Mouse (Mus musculus) heart, embryonic 16.5 days (tissue): ENCODE measurements around the gene Clps. TPM values are rescaled to one million over a fixed set of nuclear protein-coding genes. Genes with fewer than 3 reads are reported as not detected.
A peak's percentile ranks its signal among the peaks of the same experiment; 100 is the strongest.

Experiments
- ATAC-seq: fragments of 200-750 bp; cut with Nextera tagmentation; replicated peaks from 2 replicates; pipeline ENCODE4 v1.8.0; 2017; ENCODE audit warnings: moderate number of reproducible peaks; ENCODE audit not compliant: insufficient read depth, low FRiP score; ENCODE audit errors: extremely low read depth
- H3K27ac ChIP-seq: fragments of 300-500 bp; sonication (generic); 2 replicates; pipeline ENCODE4 v1.5.1; 2014; ENCODE audit warnings: mild to moderate bottlenecking, low read length, control low read depth, moderate library complexity
- H3K27me3 ChIP-seq: fragments of 300-500 bp; sonication (generic); 2 replicates; pipeline ENCODE4 v1.6.1; 2014; ENCODE audit warnings: low read length, mixed read lengths; ENCODE audit not compliant: control insufficient read depth, insufficient read depth
- H3K36me3 ChIP-seq: fragments of 300-500 bp; sonication (generic); 2 replicates; pipeline ENCODE4 v1.6.1; 2014; ENCODE audit not compliant: control insufficient read depth, insufficient read depth
- H3K4me1 ChIP-seq: fragments of 300-500 bp; sonication (generic); 2 replicates; pipeline ENCODE4 v1.6.1; 2014; ENCODE audit warnings: low read length, mixed read lengths; ENCODE audit not compliant: control insufficient read depth, insufficient read depth
- H3K4me2 ChIP-seq: fragments of 300-500 bp; sonication (generic); 2 replicates; pipeline ENCODE4 v1.6.1; 2014; ENCODE audit warnings: low read depth, mild to moderate bottlenecking, control low read depth, low read length
- H3K4me3 ChIP-seq: fragments of 300-500 bp; sonication (generic); 2 replicates; pipeline ENCODE4 v1.5.1; 2014; ENCODE audit warnings: mild to moderate bottlenecking, control low read depth, low read length
- H3K9ac ChIP-seq: fragments of 300-500 bp; sonication (generic); 2 replicates; pipeline ENCODE4 v1.6.1; 2014; ENCODE audit warnings: low read length, control low read depth
- H3K9me3 ChIP-seq: fragments of 300-500 bp; sonication (generic); replicated peaks from 2 replicates; pipeline ENCODE4 v1.6.1; 2016; ENCODE audit warnings: low read length; ENCODE audit not compliant: control insufficient read depth
- WGBS: fragments of 180-500 bp; shearing (Covaris S2); extraction: QIAGEN DNeasy Blood & Tissue Kit; methylation state at CpG from one replicate; pipeline ENCODE4 v1.1.7; 2014; 5-methylcytosine and 5-hydroxymethylcytosine counted together
- polyA plus RNA-seq: library from polyadenylated mRNA; unstranded; fragments of >200 nt; fragmentation: Nextera tagmentation; extraction: Ambion mirVana; gene quantifications from 2 replicates; pipeline ENCODE4 v1.2.1, GENCODE M21; 2015

Clps gene
- polyA plus RNA-seq, 1 experiment from 2014 or later: 2.2 TPM

DNA sequence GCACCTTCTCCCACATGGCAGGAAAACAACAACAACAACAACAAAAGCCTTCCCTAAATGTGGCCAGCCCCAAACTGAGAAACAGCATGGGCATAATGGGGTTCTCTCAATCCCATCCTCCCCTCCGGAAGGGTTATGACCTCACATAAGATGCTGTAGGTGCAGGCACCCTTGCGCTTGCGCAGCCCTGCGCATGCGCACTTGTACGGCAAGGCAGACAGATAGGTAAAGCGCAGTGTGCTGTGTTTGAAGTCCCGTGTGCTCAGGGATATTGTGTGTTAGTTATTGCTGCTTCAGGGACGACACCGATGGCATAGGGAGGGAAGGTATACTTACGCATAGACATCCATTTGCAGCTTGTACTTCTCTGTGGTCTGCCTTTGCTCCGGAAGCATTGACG is 27.2 kb downstream of the Clps start:
- Histone ChIP-seq H3K9ac (no peak overlapping the region), H3K4me1 (0 out of 2 replicates have a peak, but pooled peaks cover 3% of the 10 kb centered on the region), H3K27ac (no peak overlapping the region), H3K36me3 (no peaks in the 10 kb centered on the region), H3K4me3 (no peak overlapping the region), H3K4me2 (no peak overlapping the region), H3K9me3 (peaks cover 3% of the 10 kb centered on the region; the same call in 1 of the 2 replicates), H3K27me3 (peaks cover 2% of the 10 kb centered on the region; the same call in 1 of the 2 replicates)
- WGBS: 83% methylated on average over 13 of the region's 13 CpGs
- no peak for ATAC-seq

GRCm38 (mm10) chr17:28532557-28532956 is 28.0 kb downstream of the Clps start:
- Histone ChIP-seq H3K4me3 (no peak overlapping the region), H3K27me3 (peaks cover 2% of the 10 kb centered on the region; the same call in 1 of the 2 replicates), H3K4me1 (peaks cover 5% of the 10 kb centered on the region; the same call in 1 of the 2 replicates), H3K36me3 (no peaks in the 10 kb centered on the region), H3K4me2 (no peak overlapping the region), H3K9me3 (no peaks in the 10 kb centered on the region), H3K9ac (no peak overlapping the region), H3K27ac (no peak overlapping the region)
- no peak for ATAC-seq
- WGBS: 77% methylated on average over 7 of the region's 7 CpGs

GRCm38 (mm10) chr17:28531946-28532345 is 28.6 kb downstream of the Clps start:
- no peak overlapping the region for H3K4me2 ChIP-seq
- no peak overlapping the region for H3K4me3 ChIP-seq
- peaks cover 9% of the 10 kb centered on the region; the same call in 1 of the 2 replicates for H3K4me1 ChIP-seq
- H3K27ac ChIP-seq: no peak overlapping the region
- WGBS: 17% methylated on average over 18 of the region's 18 CpGs
- ATAC-seq: no peak
- H3K9ac ChIP-seq: no peak overlapping the region
- H3K9me3 ChIP-seq: no peaks in the 10 kb centered on the region
- H3K27me3 ChIP-seq: peaks cover 2% of the 10 kb centered on the region; the same call in 1 of the 2 replicates
- H3K36me3 ChIP-seq: no peaks in the 10 kb centered on the region

DNA sequence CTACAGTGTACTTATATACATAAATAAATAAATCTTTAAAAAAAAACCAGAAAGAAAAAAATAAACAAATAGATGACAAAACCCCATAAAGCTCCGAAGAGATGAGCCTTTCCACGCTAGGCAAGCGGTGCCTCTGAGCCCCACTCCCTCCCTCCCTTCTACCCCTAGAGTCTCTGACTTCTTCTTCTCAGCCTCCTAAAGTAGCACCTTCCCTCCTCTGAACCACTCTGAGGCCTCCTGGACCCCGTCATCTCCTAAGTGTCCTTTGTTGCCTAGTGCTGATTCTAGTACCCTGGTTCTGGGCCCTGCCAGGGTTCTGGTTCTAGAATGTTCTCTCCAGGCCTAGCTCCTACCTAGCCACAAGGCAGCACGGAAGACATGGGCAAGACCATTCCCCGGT is 30.1 kb downstream of the Clps start, which contains the start of gene Armc12:
Gene Armc12, plus strand, starts transcription at position 301 of the 400 bp plus-strand sequence.
- peaks cover 2% of the 10 kb centered on the region; the same call in 1 of the 2 replicates for H3K27me3 ChIP-seq
- H3K4me2 ChIP-seq: no peak within 1 kb of the TSS
- no peaks in the 10 kb centered on the region for H3K36me3 ChIP-seq
- 88% methylated on average over 6 of the region's 6 CpGs for WGBS
- no peaks in the 10 kb centered on the region for H3K9me3 ChIP-seq
- no peak within 1 kb of the TSS for H3K9ac ChIP-seq
- H3K4me1 ChIP-seq: peaks cover 9% of the 10 kb centered on the region; the same call in 1 of the 2 replicates
- H3K27ac ChIP-seq: no peak within 1 kb of the TSS
- H3K4me3 ChIP-seq: no peak within 1 kb of the TSS
- no peak for ATAC-seq

DNA sequence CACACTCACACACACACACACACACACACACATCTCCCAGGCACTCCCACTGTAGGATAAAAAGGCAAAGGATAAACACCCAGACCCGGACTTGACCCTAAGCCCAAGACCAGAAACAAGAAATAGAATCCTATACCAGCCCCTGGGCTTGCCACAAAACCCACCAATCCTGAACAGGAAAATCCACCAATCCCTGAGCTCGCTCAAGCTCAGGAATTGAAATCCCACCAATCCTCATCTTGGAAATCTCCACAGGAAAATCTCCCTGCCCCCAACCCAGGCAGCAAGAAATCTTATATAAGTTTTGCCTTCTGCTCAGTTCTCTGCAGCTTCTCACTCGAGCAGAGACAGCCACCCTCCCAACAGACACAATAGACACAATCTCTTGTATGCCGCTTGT is 31.4 kb downstream of the Clps start:
- peaks cover 9% of the 10 kb centered on the region; the same call in 1 of the 2 replicates for H3K4me1 ChIP-seq
- H3K9me3 ChIP-seq: no peaks in the 10 kb centered on the region
- H3K9ac ChIP-seq: no peak overlapping the region
- no peak overlapping the region for H3K4me3 ChIP-seq
- H3K4me2 ChIP-seq: no peak overlapping the region
- no peaks in the 10 kb centered on the region for H3K36me3 ChIP-seq
- H3K27ac ChIP-seq: no peak overlapping the region
- peaks cover 4% of the 10 kb centered on the region; the same call in 1 of the 2 replicates for H3K27me3 ChIP-seq
- ATAC-seq: no peak
- 55% methylated on average over 4 of the region's 4 CpGs for WGBS

GRCm38 (mm10) chr17:28528043-28528351 is 32.6 kb downstream of the Clps start:
- 0 out of 2 replicates have a peak, but pooled peaks have one; percentile 29 for ATAC-seq
- Histone ChIP-seq H3K27me3 (peaks cover 4% of the 10 kb centered on the region; the same call in 1 of the 2 replicates), H3K9me3 (no peaks in the 10 kb centered on the region), H3K27ac (no peak overlapping the region), H3K9ac (no peak overlapping the region), H3K4me2 (peak overlapping the region; percentile 50), H3K4me1 (peaks cover 13% of the 10 kb centered on the region; the same call in 1 of the 2 replicates), H3K36me3 (no peaks in the 10 kb centered on the region), H3K4me3 (no peak overlapping the region)
- 3% methylated on average over 6 of the region's 6 CpGs for WGBS

- peaks cover 4% of the 10 kb centered on the region; the same call in 1 of the 2 replicates for H3K27me3 ChIP-seq
- no peak overlapping the region for H3K4me3 ChIP-seq
- peaks cover 13% of the 10 kb centered on the region; the same call in 1 of the 2 replicates for H3K4me1 ChIP-seq
- ATAC-seq: no peak
- H3K9me3 ChIP-seq: no peaks in the 10 kb centered on the region
- H3K4me2 ChIP-seq: peak overlapping the region; percentile 50
- H3K27ac ChIP-seq: 0 out of 2 replicates have a peak overlapping the region, but pooled peaks have one; percentile 14
- WGBS: 34% methylated on average over 12 of the region's 12 CpGs
- 0 out of 2 replicates have a peak overlapping the region, but pooled peaks have one; percentile 34 for H3K9ac ChIP-seq
- no peaks in the 10 kb centered on the region for H3K36me3 ChIP-seq
These were observed 33.2 kb downstream of the Clps start for GRCm38 (mm10) chr17:28527184-28528042.

DNA sequence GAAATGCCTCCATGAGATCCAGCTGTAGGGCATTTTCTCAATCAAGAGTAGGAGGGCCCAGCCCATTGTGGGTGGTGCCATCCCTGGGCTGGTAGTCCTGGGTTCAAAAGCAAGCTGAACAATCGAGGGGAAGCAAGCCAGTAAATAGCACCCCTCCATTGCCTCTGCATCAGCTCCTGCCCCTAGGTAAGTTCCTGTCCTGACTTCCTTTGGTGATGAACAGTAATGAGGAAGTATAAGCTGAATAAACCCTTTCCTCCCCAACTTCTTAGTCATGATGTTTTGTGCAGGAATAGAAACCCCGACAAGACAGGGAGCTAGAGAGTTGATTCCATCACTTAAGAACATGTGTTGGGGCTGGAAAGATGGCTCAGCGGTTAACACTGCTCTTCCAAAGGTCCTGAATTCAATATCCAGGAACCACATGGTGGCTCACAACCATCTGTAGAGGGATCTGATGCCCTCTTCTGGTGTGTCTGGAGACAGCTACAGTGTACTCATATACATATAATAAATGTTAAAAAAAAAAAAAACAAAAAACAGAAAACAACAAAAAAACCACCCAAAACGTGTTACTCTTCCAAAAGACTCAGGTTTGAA is 35.6 kb downstream of the Clps start:
- 67% methylated on average over 4 of the region's 4 CpGs for WGBS
- H3K9ac ChIP-seq: no peak overlapping the region
- no peak for ATAC-seq
- H3K27ac ChIP-seq: no peak overlapping the region; the same call in 1 of the 2 replicates
- no peak overlapping the region for H3K4me3 ChIP-seq
- peaks cover 15% of the 10 kb centered on the region for H3K27me3 ChIP-seq
- H3K36me3 ChIP-seq: no peaks in the 10 kb centered on the region
- no peak overlapping the region; the same call in 1 of the 2 replicates for H3K4me2 ChIP-seq
- no peaks in the 10 kb centered on the region for H3K9me3 ChIP-seq
- peaks cover 19% of the 10 kb centered on the region for H3K4me1 ChIP-seq
